Mouse (Mus musculus): ENCODE results near the gene Thy1. TPM values are rescaled to one million over a fixed set of nuclear protein-coding genes. Genes with fewer than 3 reads are reported as not detected.

Gene Thy1
- 132 TPM for polyA plus RNA-seq (2017; shearing (Covaris generic))

GRCm38 (mm10) chr9:44042836-44043707 lies at the start of gene Thy1:
TSS of gene Thy1 (plus strand) at chr9:44043384.

GRCm38 (mm10) chr9:44066785-44067225 lies 23.6 kb downstream of the Thy1 start, which contains the start of gene Usp2:
TSS of gene Usp2 (plus strand) at chr9:44067021.

Other genes starting within 250 kb of the Thy1 start
- gene Usp2, start 23.6 kb downstream of the Thy1 start, polyA plus RNA-seq (2017; shearing (Covaris generic)): 17.8 TPM
- gene Mfrp, start 58.3 kb downstream of the Thy1 start, polyA plus RNA-seq (2017; shearing (Covaris generic)): not detected
- not detected for gene C1qtnf5, start 63.9 kb downstream of the Thy1 start, polyA plus RNA-seq (2017; shearing (Covaris generic))
- not detected for gene Gm49380, start 70.1 kb downstream of the Thy1 start, polyA plus RNA-seq (2017; shearing (Covaris generic))
- 16.6 TPM for gene Rnf26, start 70.1 kb downstream of the Thy1 start, polyA plus RNA-seq (2017; shearing (Covaris generic))
- gene Mcam, start 91.1 kb downstream of the Thy1 start, polyA plus RNA-seq (2017; shearing (Covaris generic)): 0.67 TPM
- 33.9 TPM for gene Cbl, start 190.7 kb downstream of the Thy1 start, polyA plus RNA-seq (2017; shearing (Covaris generic))
- gene Ccdc153, start 197.3 kb downstream of the Thy1 start, polyA plus RNA-seq (2017; shearing (Covaris generic)): not detected
- 0.23 TPM for gene Pdzd3, start 208.1 kb downstream of the Thy1 start, polyA plus RNA-seq (2017; shearing (Covaris generic))
- gene Nlrx1, start 225.2 kb downstream of the Thy1 start, polyA plus RNA-seq (2017; shearing (Covaris generic)): 4.8 TPM
- not detected for gene Abcg4, start 245.2 kb downstream of the Thy1 start, polyA plus RNA-seq (2017; shearing (Covaris generic))

Measured in effector memory CD4-positive, alpha-beta T cell, adult 7 months (primary cell).